Mouse (Mus musculus) ovary, postnatal 36 days (tissue): ENCODE measurements around the gene Ms4a6d.
"Not testable (repeated sequence)": the region's sequence is repeated elsewhere in the genome, so short reads cannot be mapped to it uniquely, and the experiment has no call there.

ENCODE experiments used
- DNase-seq: peaks from one replicate; pipeline ENCODE4 v3.0.0; 2022; ENCODE audit warnings: low spot score, mixed read lengths

Ms4a6d gene

GRCm38 (mm10) chr19:11554726-11555125 lies 49.9 kb downstream of the Ms4a6d start:
- no peak for DNase-seq

GRCm38 (mm10) chr19:11547911-11548310 lies 56.7 kb downstream of the Ms4a6d start:
- DNase-seq: no peak

- not testable (repeated sequence) for DNase-seq
These were observed 60.3 kb downstream of the Ms4a6d start for GRCm38 (mm10) chr19:11544383-11544782.

- DNase-seq: not testable (repeated sequence)
These were observed 64.4 kb downstream of the Ms4a6d start for GRCm38 (mm10) chr19:11540166-11540821.

GRCm38 (mm10) chr19:11537336-11537735 lies 67.3 kb downstream of the Ms4a6d start:
- DNase-seq: peak; percentile 8
